Mouse (Mus musculus): ENCODE results near the gene Gm42688.

GRCm38 (mm10) chr6:83153038-83153437, 51.6 kb downstream of the Gm42688 start:
- TF ChIP-seq POLR2A (IDR thresholded peaks at IDR 0.05; ENCODE audit: borderline replicate concordance, extremely low read depth, insufficient read depth, insufficient read length, poor library complexity, severe bottlenecking) (no peak), CTCF (IDR thresholded peaks at IDR 0.05; ENCODE audit: borderline replicate concordance, extremely low read depth, insufficient read depth, insufficient read length) (no peak)

Data from brain, embryonic 14.5 days (tissue).